Mouse (Mus musculus) liver, embryonic 11.5 days (tissue): ENCODE measurements around the gene Topaz1. TPM values are rescaled to one million over a fixed set of nuclear protein-coding genes. Genes with fewer than 3 reads are reported as not detected.

ENCODE experiments used
- ATAC-seq: fragments of 200-750 bp; cut with Nextera tagmentation; replicated peaks from 2 replicates; pipeline ENCODE4 v1.8.0; 2017; ENCODE audit warnings: moderate number of reproducible peaks, mild to moderate bottlenecking, moderate TSS enrichment, moderate library complexity; ENCODE audit not compliant: low FRiP score
- DNase-seq: peaks from one replicate; pipeline ENCODE4 v3.0.0-alpha.2; 2017; ENCODE audit warnings: low spot score
- H3K27ac ChIP-seq: fragments of 300-500 bp; sonication (generic); 2 replicates; pipeline ENCODE4 v1.5.1; 2014; ENCODE audit warnings: mild to moderate bottlenecking, low read depth, low read length, control low read depth
- H3K27me3 ChIP-seq: fragments of 300-500 bp; sonication (generic); replicated peaks from 2 replicates; pipeline ENCODE4 v1.6.1; 2014; ENCODE audit warnings: low read length, mixed read lengths; ENCODE audit not compliant: control insufficient read depth, insufficient read depth
- H3K36me3 ChIP-seq: fragments of 300-500 bp; sonication (generic); 2 replicates; pipeline ENCODE4 v1.6.1; 2014; ENCODE audit warnings: mild to moderate bottlenecking, low read length, moderate library complexity, mixed read lengths; ENCODE audit not compliant: control insufficient read depth, insufficient read depth
- H3K4me1 ChIP-seq: fragments of 300-500 bp; sonication (generic); replicated peaks from 2 replicates; pipeline ENCODE4 v1.6.1; 2014; ENCODE audit warnings: low read length, mixed read lengths; ENCODE audit not compliant: control insufficient read depth, insufficient read depth
- H3K4me2 ChIP-seq: fragments of 300-500 bp; sonication (generic); 2 replicates; pipeline ENCODE4 v1.6.1; 2014; ENCODE audit warnings: mild to moderate bottlenecking, control low read depth, moderate library complexity
- H3K4me3 ChIP-seq: fragments of 300-500 bp; sonication (generic); 2 replicates; pipeline ENCODE4 v1.5.1; 2014; ENCODE audit warnings: low read depth, low read length, control low read depth
- H3K9ac ChIP-seq: fragments of 300-500 bp; sonication (generic); 2 replicates; pipeline ENCODE4 v1.6.1; 2014; ENCODE audit warnings: low read depth, low read length, control low read depth
- H3K9me3 ChIP-seq: fragments of 300-500 bp; sonication (generic); 2 replicates; pipeline ENCODE4 v1.6.1; 2016; ENCODE audit warnings: low read length, inconsistent platforms, mixed read lengths; ENCODE audit not compliant: control insufficient read depth
- WGBS: fragments of 180-500 bp; shearing (Covaris S2); extraction: QIAGEN DNeasy Blood & Tissue Kit; methylation state at CpG from one replicate; pipeline ENCODE4 v1.1.7; 2014; 5-methylcytosine and 5-hydroxymethylcytosine counted together
- polyA plus RNA-seq: library from polyadenylated mRNA; unstranded; fragments of >200 nt; fragmentation: Nextera tagmentation; extraction: Ambion mirVana; gene quantifications from 2 replicates; pipeline ENCODE4 v1.2.1, GENCODE M21; 2014

Topaz1 gene
- polyA plus RNA-seq, 1 experiment from 2014 or later: not detected

DNA sequence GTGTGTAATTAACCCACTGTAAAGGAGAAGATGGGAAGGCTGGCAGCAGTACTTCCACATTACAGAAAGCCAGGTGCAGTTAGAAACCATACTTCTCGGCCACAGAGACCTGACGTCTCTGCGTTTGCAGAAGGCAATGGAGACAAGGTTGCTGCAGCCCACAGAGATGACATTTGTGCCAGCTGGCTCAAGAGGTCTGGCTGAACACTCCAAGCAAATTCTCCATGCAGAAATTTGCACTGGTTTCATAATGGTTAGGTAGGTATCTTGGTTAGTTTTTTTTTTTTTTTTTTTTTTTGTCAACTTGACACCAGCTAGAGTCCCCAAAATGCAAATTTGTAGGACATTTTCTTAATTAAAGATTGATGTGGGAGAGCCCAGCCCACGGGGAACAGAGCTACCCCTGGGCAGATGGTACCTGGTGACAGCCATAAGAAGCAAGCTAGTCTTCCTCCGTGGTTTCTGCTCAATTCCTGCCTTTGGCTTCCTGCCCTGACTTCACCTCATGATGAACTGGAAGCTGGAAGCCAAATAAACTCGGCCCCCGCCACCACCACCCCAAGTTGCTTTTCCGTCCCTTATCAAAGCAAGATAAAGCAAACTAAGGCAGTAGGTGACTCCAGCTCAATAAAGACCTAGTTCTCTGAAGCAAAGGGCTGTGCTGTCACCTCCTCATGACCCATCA, 14.9 kb upstream of the Topaz1 start:
- no peak overlapping the region for H3K27ac ChIP-seq
- no peaks in the 10 kb centered on the region for H3K4me1 ChIP-seq
- H3K9me3 ChIP-seq: no peaks in the 10 kb centered on the region
- ATAC-seq: no peak
- 40% methylated on average over 8 of the region's 8 CpGs for WGBS
- peak overlapping the region; percentile 54 for H3K4me2 ChIP-seq
- peaks cover 10% of the 10 kb centered on the region for H3K27me3 ChIP-seq
- no peak overlapping the region for H3K4me3 ChIP-seq
- H3K9ac ChIP-seq: no peak overlapping the region
- no peak for DNase-seq
- no peaks in the 10 kb centered on the region for H3K36me3 ChIP-seq

DNA sequence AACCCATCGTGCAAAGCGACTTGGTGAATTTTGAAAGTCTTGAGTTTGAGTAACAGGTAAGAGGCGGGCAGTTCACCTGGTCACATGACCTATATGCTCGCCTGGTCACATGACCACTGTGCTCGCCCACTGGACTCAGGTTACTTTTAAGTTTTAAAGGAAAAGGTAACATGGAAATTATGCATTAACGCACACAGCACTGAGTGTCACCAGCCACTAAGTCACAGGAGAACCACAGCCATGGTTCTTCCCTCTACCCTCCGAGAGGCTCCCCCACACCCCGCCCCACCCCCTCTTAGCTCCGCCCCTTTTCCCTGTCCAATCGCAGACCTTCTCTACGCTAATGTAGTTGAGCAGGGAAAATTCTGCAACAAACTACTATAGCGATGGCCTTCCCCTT, 13.9 kb upstream of the Topaz1 start:
- Histone ChIP-seq H3K9me3 (no peaks in the 10 kb centered on the region), H3K9ac (no peak overlapping the region), H3K27ac (no peak overlapping the region), H3K4me3 (peak overlapping the region; percentile 11; the same call in 1 of the 2 replicates), H3K4me1 (no peaks in the 10 kb centered on the region), H3K36me3 (no peaks in the 10 kb centered on the region), H3K27me3 (peaks cover 10% of the 10 kb centered on the region), H3K4me2 (peak overlapping the region; percentile 54)
- WGBS: 34% methylated on average over 12 of the region's 12 CpGs
- DNase-seq: no peak
- ATAC-seq: no peak; the same call in 1 of the 2 replicates

DNA sequence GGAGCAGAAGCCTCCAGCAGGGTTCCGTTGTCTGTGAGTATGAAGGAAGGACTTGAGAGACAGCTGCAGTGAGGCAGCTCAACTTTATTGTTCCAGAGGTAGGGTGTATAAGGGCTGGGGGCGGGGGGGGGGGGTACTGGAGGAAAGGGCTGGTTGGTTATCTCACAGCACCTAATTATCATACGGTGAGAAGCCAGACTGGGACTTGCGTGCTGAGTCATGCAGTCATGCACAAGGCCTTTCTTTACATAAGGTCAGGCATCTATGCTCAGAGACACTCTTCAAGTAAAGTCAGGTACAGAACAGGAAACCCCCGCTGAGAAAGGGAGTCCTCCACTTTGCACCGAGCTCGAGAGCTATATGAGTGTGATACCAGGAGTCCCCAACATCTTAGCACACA, 12.2 kb upstream of the Topaz1 start:
- Histone ChIP-seq H3K4me1 (no peaks in the 10 kb centered on the region), H3K27ac (no peak overlapping the region), H3K4me3 (no peak overlapping the region), H3K27me3 (peaks cover 8% of the 10 kb centered on the region), H3K9me3 (no peaks in the 10 kb centered on the region), H3K9ac (no peak overlapping the region), H3K4me2 (no peak overlapping the region), H3K36me3 (no peaks in the 10 kb centered on the region)
- ATAC-seq: no peak
- WGBS: 57% methylated on average over 7 of the region's 7 CpGs
- no peak for DNase-seq

DNA sequence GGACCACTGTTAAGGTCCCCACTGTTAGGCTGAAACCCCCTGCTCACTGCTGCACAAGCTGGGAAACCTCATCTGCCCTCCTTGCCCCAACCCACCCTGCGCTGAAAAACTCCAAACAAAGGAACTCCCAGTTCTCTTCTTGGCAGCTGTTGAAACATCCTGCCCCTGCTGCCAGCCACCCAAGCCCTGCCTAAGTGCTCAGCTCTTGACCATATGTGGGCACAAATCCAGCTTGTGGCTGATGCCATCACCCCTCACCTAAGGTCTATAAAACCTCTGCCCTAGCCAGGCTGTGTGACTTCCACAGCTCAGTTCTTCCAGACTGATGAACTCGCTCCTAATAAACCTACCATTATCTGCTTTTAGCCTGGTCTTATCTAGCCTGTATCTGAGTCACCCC, 11.1 kb upstream of the Topaz1 start:
- Histone ChIP-seq H3K27ac (no peak overlapping the region), H3K36me3 (no peaks in the 10 kb centered on the region), H3K4me1 (no peaks in the 10 kb centered on the region), H3K4me3 (no peak overlapping the region), H3K4me2 (no peak overlapping the region), H3K27me3 (no peaks in the 10 kb centered on the region), H3K9me3 (no peaks in the 10 kb centered on the region), H3K9ac (no peak overlapping the region)
- ATAC-seq: no peak
- no peak for DNase-seq
- WGBS: 58% methylated on average over 2 of the region's 2 CpGs

DNA sequence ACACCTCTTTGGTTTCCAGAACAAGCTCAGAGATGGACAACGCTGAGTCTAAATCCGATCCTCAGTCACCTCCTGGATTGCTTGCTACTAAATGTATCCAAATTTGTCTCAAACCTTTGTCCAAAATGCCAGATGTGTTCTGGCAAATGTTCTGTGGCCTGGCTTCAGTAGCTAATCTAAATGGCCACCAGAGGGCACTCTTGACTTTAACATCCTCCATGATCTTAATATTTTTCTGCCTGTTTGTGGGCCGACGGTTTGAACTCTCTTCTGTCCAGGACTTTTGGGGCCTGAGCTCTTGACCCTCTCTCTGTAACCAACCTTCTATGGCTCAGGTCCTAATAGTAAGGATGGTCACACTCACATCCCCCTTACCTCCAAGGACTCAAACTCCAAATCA, 10.4 kb upstream of the Topaz1 start:
- Histone ChIP-seq H3K9me3 (no peaks in the 10 kb centered on the region), H3K36me3 (no peaks in the 10 kb centered on the region), H3K27ac (no peak overlapping the region), H3K27me3 (no peaks in the 10 kb centered on the region), H3K4me2 (no peak overlapping the region), H3K4me3 (no peak overlapping the region), H3K4me1 (no peaks in the 10 kb centered on the region), H3K9ac (no peak overlapping the region)
- 16% methylated on average over 4 of the region's 4 CpGs for WGBS
- ATAC-seq (no peak), DNase-seq (no peak)

DNA sequence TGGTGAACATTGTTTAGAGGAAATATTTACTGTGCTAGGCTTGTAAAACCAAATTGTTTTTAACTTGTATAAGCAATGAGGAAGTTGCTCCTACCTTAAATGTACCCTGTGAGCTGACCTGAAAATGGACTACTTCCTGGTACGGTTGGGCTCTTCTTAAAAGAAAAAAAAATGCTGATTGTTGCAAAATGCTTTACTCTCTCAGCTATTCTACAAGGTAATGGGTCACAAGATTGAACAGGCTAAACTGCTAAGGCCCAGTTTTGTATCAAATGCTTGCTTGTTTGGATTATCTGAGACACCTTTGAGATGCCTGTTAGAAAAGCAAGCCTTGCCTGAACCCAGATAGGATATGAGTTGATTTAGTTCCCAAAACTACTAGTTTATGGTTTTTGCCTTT, 1.3 kb upstream of the Topaz1 start:
- no peaks in the 10 kb centered on the region for H3K9me3 ChIP-seq
- no peaks in the 10 kb centered on the region; the same call in 1 of the 2 replicates for H3K27me3 ChIP-seq
- H3K36me3 ChIP-seq: no peaks in the 10 kb centered on the region
- no peak overlapping the region for H3K27ac ChIP-seq
- no peaks in the 10 kb centered on the region for H3K4me1 ChIP-seq
- H3K4me3 ChIP-seq: no peak overlapping the region
- no peak overlapping the region for H3K4me2 ChIP-seq
- DNase-seq (no peak), ATAC-seq (no peak)
- WGBS: 53% methylated on average over 1 of the region's 1 CpGs
- no peak overlapping the region for H3K9ac ChIP-seq

DNA sequence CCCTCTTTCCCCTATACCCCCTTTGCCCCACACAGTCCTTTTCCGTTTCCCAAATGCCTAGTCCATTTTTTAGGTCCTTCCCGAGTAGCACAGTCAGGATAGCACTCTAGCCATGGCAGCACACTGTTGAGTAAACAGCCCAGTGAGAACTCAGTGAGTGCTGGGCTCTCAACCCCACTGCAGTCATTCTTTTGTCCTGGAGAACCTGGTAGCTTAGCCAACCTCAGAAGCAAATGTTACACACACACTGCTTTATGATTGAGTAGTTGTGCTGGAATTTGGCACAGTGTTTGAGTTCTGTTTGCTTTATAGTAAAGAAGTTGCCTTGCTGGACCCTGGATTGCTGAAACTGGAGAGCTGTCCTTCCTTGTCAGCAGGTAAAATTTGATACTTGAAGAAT, 10.5 kb downstream of the Topaz1 start:
- H3K4me2 ChIP-seq: no peak overlapping the region
- H3K4me1 ChIP-seq: no peaks in the 10 kb centered on the region
- DNase-seq (no peak), ATAC-seq (no peak)
- WGBS: 56% methylated on average over 2 of the region's 2 CpGs
- no peak overlapping the region for H3K27ac ChIP-seq
- H3K9me3 ChIP-seq: no peaks in the 10 kb centered on the region
- no peak overlapping the region for H3K9ac ChIP-seq
- no peaks in the 10 kb centered on the region for H3K36me3 ChIP-seq
- 0 out of 2 replicates have a peak, but pooled peaks cover 3% of the 10 kb centered on the region for H3K27me3 ChIP-seq
- H3K4me3 ChIP-seq: no peak overlapping the region

DNA sequence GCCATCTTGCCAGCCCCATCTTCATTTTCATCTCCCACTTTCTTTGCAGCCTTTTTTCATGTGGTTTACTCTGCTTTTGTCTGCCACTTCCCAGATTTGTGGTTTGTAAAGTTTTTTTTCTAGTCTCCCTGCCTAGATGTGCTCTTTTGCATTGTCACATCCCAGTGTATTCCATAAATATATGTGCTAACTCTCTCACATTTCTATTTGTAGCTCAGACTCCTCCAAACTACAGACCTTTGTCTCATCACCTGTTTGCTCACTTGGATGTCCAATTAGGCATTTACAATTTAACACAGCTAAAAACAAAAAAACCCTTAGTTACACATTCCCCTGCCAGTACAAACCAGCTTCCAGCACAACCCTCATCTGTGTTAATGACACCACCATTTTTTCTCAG, 13.0 kb downstream of the Topaz1 start:
- Histone ChIP-seq H3K4me2 (no peak overlapping the region), H3K27me3 (0 out of 2 replicates have a peak, but pooled peaks cover 3% of the 10 kb centered on the region), H3K9me3 (no peaks in the 10 kb centered on the region), H3K27ac (no peak overlapping the region), H3K36me3 (no peaks in the 10 kb centered on the region), H3K9ac (no peak overlapping the region), H3K4me3 (no peak overlapping the region), H3K4me1 (no peaks in the 10 kb centered on the region)
- DNase-seq (no peak), ATAC-seq (no peak)

DNA sequence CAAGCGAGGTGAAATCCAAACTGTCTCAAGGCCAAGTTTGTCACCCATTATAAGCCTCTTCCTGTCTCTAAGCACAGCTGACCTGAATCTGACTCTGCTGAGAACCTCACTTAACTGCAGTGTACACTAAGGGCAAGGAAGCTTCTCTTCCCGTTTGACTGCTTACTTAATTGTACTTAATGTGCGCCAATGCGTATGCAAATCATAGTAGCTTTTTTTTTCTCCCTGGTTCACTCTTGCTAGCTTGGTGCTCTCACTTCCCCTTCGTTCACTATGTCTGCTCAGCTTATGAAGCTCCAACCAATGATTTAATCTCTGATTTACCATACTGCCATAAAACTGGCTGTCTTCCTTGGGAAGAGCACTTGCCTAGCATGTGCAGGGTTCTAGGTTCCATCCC, 38.1 kb downstream of the Topaz1 start:
- Histone ChIP-seq H3K4me2 (no peak overlapping the region), H3K27me3 (no peaks in the 10 kb centered on the region), H3K4me3 (no peak overlapping the region), H3K9me3 (no peaks in the 10 kb centered on the region), H3K4me1 (no peaks in the 10 kb centered on the region), H3K36me3 (no peaks in the 10 kb centered on the region), H3K9ac (no peak overlapping the region), H3K27ac (no peak overlapping the region)
- ATAC-seq: no peak
- DNase-seq: no peak
- WGBS: 74% methylated on average over 5 of the region's 5 CpGs
